Mouse (Mus musculus): ENCODE results near the gene H2al1a.

GRCm38 (mm10) chrX:11255564-11256360 lies 43.3 kb upstream of the H2al1a start:
- no peak for TF ChIP-seq POLR2A (IDR thresholded peaks at IDR 0.05; ENCODE audit: extremely low read depth, insufficient read depth, low read length)
- TF ChIP-seq CTCF (IDR thresholded peaks at IDR 0.05; ENCODE audit: extremely low read depth, insufficient read depth, low read length): no peak

Measured in cortical plate, adult 2 months (tissue).